Mouse (Mus musculus) brain, adult 2 months (tissue): ENCODE results near the gene Specc1l.
A peak's percentile ranks its signal among the peaks of the same experiment; 100 is the strongest.
"Not testable (repeated sequence)": the region's sequence is repeated elsewhere in the genome, so short reads cannot be mapped to it uniquely, and the experiment has no call there.

Experiments
- DNase-seq: peaks from one replicate; pipeline ENCODE4 v3.0.0; 2011; ENCODE audit warnings: low read depth, low spot score

The Specc1l gene

DNA sequence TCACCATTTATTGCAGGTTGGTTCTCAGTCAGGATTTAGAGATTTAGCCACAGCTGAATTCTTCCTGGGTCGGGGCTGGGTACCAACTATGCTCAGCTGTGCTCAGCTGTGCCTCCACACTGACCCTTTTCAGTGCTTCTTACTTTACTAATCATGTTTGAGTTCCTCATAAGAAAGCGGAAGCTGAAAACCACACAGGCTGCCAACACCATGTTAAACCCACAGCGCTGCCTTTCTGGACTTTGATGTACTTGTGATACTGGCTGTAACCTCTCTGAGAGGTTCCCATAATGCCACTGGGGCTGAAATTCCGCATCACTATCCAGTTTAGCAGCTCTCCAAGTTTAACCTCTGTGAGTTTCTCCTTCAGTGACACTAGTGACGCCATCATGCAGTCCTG is 70.8 kb downstream of the Specc1l start:
- DNase-seq: no peak

DNA sequence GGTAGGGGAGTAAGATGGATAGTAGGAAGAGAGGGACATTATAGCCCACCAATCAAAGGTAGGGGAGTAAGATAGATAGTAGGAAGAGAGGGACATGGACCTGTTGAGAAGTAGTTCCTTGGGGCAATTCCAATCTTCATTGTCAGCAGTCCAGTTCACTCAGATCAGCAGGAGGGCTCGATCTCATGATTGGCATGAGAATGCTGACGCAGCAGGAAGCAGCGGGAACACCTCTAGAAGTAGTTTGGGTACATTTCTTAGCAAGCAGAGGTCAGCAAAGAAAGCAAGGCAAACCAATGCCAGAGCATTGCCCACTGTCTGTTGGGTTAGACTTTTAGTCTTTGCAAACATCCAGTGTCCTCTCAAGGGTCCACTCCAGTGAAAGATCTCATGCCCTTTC is 71.9 kb downstream of the Specc1l start:
- no peak for DNase-seq

DNA sequence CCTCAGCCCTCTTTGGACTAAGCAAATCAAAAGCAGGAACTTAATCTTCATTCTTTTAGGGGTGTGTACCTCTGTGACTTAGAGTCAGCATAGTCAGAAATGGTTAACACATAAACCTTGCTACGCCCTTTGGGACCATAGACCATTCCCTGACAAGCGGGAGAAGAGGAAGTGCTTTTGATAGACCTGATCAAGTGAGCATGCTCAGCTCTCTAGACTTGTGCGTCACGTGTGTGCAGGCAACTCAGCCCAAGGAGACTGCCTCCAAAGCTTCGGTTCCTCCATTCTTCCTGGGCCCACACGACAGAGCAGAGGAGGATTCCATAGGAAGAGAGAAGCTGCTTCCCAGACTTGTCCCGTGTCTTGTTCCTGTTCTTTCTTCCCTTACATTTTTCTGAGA is 76.7 kb downstream of the Specc1l start:
- no peak for DNase-seq

DNA sequence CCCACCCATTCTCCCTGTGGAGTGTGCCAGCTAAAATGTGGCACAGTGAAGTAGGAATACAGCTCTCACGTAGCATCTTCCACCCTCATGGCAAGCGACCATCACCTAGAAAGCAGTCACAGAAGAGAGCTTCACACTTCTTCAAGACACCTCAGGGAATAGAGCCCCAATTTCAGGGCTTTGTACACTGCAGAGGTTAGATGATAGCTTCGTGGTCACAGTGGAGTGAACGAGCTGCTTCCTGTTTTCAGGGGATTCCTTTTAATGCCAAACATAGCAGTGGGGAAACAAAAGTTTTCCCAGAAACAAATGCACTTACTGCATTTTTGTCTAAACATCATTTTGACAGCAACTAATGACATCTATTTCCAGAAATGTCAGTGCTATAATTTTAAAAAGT is 77.5 kb downstream of the Specc1l start:
- no peak for DNase-seq

DNA sequence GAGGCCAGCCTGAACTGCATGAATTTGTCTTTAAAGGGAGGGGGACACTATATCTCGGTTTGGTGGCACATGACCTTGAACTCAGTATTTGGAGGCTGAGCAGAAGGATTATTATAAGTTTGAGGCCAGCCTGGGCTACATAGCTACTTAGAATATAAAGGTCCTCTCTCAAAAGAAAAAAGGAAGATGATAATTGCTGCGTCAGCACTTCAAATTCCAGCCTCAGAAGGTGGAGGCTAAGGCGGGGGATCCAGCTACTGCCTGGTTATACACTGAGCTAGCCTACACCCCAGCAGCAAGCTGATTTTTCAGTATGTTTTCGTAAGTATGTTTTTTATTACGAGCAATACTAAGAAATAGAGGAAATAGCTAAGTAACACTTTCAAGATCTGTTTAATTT is 78.8 kb downstream of the Specc1l start:
- no peak for DNase-seq

DNA sequence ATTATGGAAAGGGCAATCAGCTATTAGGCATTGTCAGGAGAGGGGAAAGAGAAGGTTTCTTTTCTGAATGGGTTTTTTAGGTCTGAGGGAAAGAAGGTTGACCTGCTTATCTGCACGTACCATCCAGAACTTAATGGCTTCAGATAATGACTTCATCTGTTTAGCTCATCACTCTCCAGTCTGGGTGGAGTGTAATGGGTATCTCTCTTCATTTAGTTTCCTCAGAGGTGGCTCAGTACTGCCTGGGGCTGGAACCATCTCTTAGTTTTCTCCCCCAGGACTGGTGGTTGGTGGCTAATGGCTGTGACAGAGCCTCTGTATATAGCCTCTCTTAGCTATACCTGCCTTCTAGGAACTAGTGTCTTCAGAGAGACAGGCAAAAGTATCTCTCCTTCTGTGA is 79.5 kb downstream of the Specc1l start:
- DNase-seq: no peak

DNA sequence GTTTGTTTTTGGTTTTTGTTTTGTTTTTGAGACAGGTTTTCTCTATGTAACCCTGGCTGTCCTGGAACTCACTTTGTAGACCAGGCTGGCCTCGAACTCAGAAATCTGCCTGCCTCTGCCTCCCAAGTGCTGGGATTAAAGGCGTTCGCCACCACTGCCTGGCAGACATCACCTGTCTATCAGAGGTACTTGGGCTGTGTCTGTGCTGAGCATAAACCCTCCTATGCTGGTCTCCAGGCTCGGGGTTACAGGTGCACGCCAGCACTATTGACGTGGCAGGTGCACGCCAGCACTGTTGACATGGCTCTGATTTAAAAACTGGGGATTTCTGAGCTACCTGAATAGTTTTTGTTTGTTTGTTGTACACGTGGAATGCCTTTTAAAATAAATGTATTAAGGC is 80.3 kb downstream of the Specc1l start:
- DNase-seq: not testable (repeated sequence)

DNA sequence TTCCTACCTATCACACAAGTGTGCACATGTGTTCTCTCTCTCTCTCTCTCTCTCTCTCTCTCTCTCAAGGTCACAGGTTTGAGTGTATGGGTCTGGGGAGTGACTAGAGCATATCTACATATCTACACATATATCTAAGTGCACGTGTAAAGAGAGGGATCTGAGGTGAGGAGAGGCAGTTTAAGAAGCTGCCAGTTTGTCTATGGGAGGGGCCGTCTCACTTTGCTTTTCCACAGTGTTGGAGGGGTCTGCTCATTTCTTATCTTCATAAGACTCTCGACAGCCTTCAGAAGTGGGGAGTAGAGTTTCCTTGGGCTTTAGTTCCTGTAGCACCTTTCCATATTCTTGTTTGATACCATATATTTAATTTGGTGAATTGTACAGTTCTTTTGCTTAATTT is 81.4 kb downstream of the Specc1l start:
- DNase-seq: no peak

DNA sequence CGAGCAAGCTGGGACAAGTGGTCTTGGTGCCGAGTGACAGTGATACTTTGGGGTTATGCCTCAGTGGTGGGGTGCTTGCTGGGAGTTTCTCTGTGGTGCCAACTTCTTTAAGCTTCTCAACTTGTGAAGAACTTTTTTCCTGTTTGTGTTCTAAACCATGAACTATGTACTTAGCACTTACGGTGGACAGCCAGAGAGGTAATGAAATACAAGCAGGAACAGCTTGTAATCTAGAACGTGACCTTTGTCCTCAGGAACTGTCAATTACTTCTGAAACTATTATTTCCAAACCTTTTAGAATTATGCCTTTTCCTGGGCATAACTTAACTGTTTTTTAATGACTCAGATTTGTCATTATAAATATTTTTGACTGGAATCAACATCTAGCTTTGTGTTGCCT is 82.5 kb downstream of the Specc1l start:
- no peak for DNase-seq

DNA sequence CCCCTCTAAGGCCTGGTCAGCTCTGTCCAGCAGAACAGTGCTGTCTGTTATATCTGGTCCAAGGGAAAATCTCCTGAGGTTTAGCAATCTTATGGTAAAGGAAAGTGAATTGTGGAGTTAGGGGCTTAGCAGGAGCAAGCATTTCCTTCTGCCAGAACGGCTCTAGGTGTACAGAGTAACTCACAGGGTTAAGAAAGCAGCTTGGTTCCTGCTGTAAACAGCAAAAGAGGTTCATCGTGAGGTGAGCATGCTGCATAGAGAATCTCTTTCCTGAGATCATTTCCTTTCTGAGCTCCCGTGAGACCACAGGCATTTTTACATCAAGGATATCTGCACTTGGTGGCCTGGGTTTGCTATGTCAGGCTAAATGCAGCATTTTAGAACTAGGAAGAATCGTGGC is 83.1 kb downstream of the Specc1l start:
- no peak for DNase-seq

DNA sequence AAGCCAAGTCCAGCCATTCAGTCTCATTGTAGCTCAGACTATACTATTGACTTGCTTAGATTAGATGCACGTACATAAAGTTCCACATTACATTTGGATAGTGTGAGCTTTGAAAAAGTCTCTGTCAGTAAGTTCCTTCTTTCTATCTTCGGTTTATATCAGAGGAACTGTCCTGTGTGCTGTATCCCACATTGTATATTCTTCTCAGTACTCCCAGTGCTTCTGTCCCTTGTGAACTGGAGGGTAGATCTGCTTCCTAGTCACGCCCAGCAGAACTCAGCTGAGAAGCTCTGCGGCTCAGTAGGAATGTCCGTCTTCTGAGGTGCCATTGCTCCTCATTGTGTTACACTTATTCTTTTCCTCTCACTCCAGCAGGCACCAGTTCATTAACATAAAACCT is 86.7 kb downstream of the Specc1l start:
- no peak for DNase-seq

DNA sequence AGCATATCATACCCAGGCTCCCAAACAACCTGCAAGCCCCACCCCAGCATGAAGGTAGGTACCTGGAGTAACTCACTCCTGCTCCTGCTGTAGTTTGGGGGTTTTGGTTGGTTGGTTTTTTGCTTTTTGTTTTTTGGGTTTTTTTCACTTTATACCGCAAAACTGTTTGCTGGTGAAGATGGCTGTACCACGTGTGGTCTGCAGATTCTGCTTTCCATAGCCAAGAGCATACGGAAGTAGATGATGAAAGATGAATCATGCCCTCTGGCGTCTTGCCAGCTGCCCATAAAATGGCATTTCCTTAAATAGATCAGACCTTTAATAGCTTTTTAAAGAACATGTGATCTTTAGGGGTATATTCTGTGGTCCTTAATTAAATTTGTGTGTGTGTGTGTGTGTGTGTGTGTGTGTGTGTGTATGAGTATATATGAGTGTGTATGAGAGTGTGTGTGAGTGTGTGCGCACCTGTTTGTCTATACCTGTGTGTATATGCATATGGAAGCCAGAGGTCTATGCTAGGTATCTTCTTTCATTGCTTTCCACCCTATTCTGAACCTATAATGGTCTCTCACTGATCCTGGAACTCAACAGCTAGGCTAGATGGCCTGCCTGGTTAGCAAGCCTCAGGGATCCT is 88.0 kb downstream of the Specc1l start:
- peak; percentile 90 for DNase-seq

DNA sequence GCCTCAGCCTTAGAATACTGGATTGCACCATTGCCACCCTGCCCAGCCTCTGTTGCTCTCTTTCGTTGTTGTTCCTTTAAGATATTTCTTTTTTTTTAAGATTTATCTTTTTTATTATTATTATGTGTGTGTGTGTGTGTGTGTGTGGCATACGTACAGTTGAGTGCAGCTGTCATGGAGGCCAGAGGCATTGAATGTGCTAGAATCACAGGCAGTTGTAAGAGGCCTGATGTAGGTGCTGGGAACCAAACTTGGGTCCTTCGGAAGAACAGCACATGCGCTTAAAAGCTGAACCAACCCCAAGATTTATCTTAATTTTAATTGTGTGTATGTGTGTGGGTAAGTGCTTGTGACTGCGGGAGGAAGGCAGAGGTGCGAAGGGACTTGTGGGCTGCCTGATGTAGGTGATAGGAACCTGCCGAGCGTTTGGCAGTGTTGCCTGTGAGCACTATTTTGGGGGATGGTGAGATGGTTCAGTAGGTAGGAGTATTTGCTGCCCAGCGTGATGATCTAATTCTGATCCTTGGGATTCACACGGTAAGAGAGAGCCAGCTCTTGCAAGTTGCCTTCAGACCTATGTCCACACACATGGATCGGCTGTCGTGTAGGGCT is 89.4 kb downstream of the Specc1l start:
- peak; percentile 37 for DNase-seq

DNA sequence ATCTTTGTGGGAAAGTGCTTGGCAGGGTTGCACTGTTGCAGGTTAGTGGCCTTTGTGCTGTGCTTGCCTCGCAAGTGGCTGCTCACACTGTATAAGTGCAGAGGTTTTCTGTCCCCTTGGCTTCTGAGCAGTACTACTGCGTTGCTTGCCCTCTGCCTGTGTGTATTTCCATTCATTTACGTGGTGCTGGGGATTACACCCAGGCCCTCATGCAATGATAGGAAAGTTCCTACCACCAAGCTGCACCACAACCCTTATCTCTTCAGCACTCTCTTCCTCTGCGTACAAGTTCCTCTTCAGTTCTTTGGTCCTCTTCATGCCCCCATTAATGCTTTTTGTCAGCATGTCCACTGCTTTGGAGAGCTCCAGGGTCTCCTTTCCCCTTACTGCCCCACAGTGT is 90.1 kb downstream of the Specc1l start:
- DNase-seq: no peak

DNA sequence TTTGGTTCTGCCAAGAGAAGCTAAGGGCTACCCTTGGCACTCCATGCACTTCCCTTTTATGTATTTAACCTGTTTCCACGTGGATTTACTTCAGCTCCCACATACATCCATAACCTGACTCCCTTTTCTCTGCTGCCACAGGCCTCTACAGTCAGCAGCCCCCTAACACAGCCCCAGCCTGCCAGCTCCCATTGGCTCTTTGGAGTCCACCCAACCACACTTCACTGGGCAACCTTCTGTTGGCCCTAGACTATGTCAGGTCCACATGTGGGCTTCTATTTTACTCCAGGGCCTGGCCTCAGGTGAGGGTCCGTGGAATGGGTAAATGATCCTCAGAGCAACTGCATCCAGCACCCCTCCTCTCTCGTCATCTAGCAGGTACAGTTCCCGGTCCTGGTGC is 90.7 kb downstream of the Specc1l start:
- no peak for DNase-seq

DNA sequence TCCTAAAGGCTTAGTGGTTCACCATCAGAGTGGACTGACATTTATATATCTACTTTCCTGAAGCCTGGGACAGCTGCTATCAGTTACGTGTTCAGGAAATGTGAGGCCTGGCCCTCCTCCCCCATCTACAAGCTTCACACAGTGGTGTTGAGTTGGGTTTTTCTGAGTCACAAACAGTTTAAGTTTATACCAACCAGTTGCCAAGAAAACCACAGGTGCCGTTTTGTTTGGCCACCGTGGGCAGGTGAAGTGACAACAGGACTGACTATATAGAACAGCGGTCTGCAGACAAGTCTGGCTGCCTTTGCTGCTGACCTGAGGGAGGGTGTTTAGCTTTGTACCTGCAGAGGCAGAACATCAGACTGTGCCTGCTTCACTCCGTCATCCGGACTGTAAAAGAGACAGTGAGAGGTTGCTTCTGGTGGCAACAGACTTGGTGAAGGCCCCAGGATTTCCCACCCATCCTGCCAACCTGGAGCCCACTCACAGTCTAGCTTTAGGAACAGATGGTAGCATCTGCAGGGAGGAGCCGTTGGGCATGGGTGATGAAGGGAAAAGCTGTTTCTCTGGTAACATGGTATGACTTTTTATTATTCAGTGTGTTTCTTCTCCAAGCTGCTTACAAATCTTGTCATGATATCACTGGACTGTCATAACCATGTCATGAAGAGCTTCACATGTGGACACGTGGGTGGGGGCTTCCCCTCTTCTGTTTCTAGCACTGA is 91.6 kb downstream of the Specc1l start:
- DNase-seq: peak; percentile 91

DNA sequence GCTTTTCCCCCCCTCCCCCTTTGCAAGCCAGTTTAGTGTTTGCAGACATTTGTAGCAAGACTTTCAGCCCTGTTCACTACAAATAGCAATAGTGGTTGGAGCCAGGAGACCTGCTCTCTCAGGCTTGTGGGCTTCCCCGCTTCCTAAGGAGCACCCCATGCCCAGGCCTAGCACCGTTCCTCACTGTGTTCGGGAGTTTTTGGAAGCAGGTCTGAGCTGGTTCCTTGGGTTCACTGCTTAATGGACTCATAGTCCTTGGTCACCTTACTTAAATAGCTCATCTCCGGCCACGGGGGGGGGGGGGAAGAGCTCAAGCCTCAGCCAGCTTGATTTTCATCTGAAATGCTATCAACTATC is 92.2 kb downstream of the Specc1l start:
- DNase-seq: no peak

DNA sequence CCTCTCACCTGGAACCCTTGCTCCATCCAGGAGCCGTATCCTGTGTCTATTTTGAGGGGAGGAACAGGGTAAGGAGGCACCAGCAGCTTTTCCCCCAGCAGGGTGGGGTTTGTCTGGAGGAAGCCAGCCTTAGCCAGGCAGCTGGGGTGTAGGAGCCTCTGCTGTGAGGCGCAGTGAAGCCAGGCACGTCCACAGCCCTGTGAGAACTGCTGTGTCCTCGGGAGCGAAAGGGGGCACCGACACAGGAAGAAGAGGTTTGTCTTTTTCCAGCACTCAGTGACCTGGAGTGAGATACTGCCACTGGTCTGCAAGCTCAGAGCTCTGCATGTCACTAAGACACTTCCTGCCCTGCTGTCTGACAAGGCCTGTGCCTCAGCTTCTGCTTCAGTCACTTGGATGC is 92.5 kb downstream of the Specc1l start:
- DNase-seq: peak; percentile 44

DNA sequence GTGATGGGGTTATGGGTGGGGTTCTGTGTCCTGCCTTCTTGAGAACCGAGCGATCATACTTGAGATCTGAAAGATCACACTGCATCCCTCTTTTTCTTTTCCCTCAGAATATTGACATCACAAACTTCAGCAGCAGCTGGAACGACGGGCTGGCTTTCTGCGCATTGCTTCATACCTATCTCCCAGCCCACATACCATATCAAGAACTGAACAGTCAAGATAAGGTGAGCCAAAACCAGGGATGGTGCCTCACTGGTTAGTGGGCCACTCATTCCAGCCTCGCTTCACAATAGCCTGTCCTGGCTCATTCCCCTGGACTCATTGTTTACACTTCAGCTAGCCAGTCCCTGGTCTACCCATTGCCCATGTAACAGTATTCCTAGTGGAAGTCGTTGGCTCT is 95.3 kb downstream of the Specc1l start:
- no peak for DNase-seq

DNA sequence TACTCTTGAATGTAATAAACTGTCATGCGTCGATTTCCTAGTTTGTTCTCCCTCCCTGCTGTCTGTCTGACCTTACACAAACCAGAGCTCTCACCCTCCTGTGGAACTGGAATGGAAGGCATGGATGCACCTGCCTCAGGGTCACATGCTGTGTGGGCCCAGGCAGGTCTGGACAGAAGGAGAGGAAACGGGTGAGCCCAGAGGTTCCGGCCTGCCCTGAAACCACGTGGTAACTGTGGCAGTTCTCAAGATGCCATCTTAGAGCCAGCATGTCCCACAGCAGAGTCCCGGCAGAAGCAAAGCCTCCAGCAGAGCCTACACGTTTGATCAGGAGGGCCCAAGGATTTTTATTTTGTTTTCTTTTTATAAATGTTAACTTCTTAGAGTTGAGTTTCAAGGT is 100.5 kb downstream of the Specc1l start:
- no peak for DNase-seq

DNA sequence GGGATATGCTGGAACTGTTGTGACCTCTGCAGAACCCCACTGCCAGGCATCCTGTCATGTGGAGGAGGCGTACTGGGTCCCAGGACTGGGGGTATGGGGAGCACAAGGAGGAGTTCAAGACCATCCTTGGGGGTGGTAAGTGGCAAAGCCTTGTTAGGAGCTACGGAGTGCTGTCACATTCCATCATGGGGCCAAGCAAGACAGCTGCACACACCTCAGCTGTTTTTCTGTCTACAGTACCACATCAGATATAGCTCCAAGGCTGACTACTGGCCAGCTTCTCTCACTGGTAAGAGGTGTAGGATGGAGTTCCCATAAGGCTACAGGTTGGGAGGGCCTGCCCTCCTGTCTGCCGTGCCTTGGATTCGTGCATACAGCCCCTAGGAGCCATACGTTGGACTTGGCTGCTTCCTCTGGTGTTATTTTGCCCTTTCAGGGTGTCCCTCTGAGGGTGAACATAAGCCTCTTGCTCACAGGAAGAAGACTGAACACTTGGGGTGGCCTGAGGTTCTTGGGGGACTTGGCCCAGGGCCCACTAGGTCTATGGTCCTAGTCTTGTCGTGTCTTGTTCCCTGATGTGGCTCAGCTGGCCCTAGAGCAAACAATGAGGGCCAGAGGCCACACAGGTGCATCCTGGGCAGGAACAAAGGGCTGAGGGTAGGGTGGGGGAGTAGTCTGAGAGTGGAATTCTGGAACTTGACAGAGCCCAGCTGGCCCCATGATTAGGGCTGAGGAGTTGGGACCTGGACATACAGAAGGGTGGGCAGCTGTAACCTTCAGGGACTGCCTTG is 102.5 kb downstream of the Specc1l start:
- no peak for DNase-seq

DNA sequence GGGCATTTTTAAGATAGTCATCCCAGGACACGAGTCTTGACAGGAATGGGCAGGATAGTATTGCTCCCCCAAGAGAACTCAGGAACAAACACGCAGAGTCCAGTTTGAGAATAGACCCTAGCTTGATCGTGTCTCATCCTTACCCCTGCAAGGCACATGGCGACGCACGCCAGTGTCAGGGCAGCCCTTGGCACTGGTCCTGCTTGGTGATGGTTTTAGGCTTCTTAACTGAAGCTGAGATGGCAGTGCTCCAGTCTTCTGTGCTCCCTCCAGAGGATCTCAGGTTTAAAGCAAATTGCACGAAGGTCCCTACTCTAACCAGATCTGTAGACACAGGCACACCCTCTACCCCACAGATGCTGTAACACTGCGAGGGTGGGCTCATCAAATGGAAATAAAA is 103.9 kb downstream of the Specc1l start:
- DNase-seq: peak; percentile 41

DNA sequence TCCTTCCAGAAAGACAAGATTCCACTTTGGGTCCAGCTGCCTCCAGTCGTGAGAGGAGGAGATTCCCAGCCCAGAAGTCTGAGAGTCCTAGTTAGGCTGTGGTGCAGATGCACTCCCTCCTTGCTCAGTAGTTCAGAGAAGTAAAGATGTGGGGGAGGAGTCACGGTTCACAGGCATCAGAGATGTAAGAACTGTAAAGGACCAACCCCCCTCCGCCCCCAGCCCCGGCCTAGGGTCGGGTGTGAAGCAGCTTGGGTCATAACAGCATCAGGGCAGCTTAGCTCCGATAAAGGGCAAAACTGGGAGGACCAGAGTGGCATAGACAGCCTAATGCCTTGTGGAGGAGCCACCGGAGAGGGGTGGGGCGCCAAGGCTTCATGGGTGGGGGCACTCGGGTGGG is 104.6 kb downstream of the Specc1l start:
- DNase-seq: peak; percentile 20
